Mouse (Mus musculus) hindbrain, embryonic 11.5 days (tissue): ENCODE results near the gene Polr2e. TPM values are rescaled to one million over a fixed set of nuclear protein-coding genes. Genes with fewer than 3 reads are reported as not detected.
"Not testable (repeated sequence)": the region's sequence is repeated elsewhere in the genome, so short reads cannot be mapped to it uniquely, and the experiment has no call there.

Source experiments
- ATAC-seq: fragments of 200-750 bp; cut with Nextera tagmentation; 2 replicates; pipeline ENCODE4 v1.8.0; 2017; ENCODE audit warnings: mild to moderate bottlenecking, moderate TSS enrichment, moderate library complexity; ENCODE audit not compliant: low FRiP score
- DNase-seq: peaks from one replicate; pipeline ENCODE4 v3.0.0-alpha.2; 2015; ENCODE audit warnings: low spot score
- H3K27ac ChIP-seq: fragments of 300-500 bp; sonication (generic); 2 replicates; pipeline ENCODE4 v1.5.1; 2014; ENCODE audit warnings: mild to moderate bottlenecking, low read depth, low read length
- H3K27me3 ChIP-seq: fragments of 300-500 bp; sonication (generic); 2 replicates; pipeline ENCODE4 v1.6.1; 2014; ENCODE audit warnings: mild to moderate bottlenecking, low read length, moderate library complexity, mixed read lengths; ENCODE audit not compliant: control insufficient read depth, insufficient read depth
- H3K36me3 ChIP-seq: fragments of 300-500 bp; sonication (generic); 2 replicates; pipeline ENCODE4 v1.6.1; 2014; ENCODE audit warnings: mild to moderate bottlenecking, low read length, moderate library complexity, mixed read lengths; ENCODE audit not compliant: control insufficient read depth, insufficient read depth
- H3K4me1 ChIP-seq: fragments of 300-500 bp; sonication (generic); replicated peaks from 2 replicates; pipeline ENCODE4 v1.6.1; 2014; ENCODE audit warnings: low read length, mixed read lengths; ENCODE audit not compliant: control insufficient read depth, insufficient read depth
- H3K4me2 ChIP-seq: fragments of 300-500 bp; sonication (generic); replicated peaks from 2 replicates; pipeline ENCODE4 v1.6.1; 2014; ENCODE audit warnings: mild to moderate bottlenecking, low read depth, low read length
- H3K4me3 ChIP-seq: fragments of 300-500 bp; sonication (generic); 2 replicates; pipeline ENCODE4 v1.5.1; 2014; ENCODE audit warnings: low read depth, low read length
- H3K9ac ChIP-seq: fragments of 300-500 bp; sonication (generic); 2 replicates; pipeline ENCODE4 v1.6.1; 2014; ENCODE audit warnings: low read depth, low read length
- H3K9me3 ChIP-seq: fragments of 300-500 bp; sonication (generic); 2 replicates; pipeline ENCODE4 v1.6.1; 2016; ENCODE audit warnings: low read length; ENCODE audit not compliant: control insufficient read depth
- WGBS: fragments of 180-500 bp; shearing (Covaris S2); extraction: QIAGEN DNeasy Blood & Tissue Kit; methylation state at CpG from one replicate; pipeline ENCODE4 v1.1.7; 2014; 5-methylcytosine and 5-hydroxymethylcytosine counted together
- polyA plus RNA-seq: library from polyadenylated mRNA; unstranded; fragments of >200 nt; fragmentation: Nextera tagmentation; extraction: Ambion mirVana; gene quantifications from 2 replicates; pipeline ENCODE4 v1.2.1, GENCODE M21; 2014

Gene Polr2e
- polyA plus RNA-seq, 1 experiment from 2014 or later, result 215 TPM

- H3K27me3 ChIP-seq, ATAC-seq, H3K9me3 ChIP-seq, H3K27ac ChIP-seq, H3K4me1 ChIP-seq, H3K9ac ChIP-seq, H3K36me3 ChIP-seq, DNase-seq: not testable (repeated sequence)
- Histone ChIP-seq H3K4me2 (peak overlapping the region; percentile 85), H3K4me3 (peak overlapping the region; percentile 89)
- WGBS, result 34% methylated on average over 3 of the region's 3 CpGs
These were observed 15.3 kb upstream of the Polr2e start for GRCm38 (mm10) chr10:80054911-80055310.

DNA sequence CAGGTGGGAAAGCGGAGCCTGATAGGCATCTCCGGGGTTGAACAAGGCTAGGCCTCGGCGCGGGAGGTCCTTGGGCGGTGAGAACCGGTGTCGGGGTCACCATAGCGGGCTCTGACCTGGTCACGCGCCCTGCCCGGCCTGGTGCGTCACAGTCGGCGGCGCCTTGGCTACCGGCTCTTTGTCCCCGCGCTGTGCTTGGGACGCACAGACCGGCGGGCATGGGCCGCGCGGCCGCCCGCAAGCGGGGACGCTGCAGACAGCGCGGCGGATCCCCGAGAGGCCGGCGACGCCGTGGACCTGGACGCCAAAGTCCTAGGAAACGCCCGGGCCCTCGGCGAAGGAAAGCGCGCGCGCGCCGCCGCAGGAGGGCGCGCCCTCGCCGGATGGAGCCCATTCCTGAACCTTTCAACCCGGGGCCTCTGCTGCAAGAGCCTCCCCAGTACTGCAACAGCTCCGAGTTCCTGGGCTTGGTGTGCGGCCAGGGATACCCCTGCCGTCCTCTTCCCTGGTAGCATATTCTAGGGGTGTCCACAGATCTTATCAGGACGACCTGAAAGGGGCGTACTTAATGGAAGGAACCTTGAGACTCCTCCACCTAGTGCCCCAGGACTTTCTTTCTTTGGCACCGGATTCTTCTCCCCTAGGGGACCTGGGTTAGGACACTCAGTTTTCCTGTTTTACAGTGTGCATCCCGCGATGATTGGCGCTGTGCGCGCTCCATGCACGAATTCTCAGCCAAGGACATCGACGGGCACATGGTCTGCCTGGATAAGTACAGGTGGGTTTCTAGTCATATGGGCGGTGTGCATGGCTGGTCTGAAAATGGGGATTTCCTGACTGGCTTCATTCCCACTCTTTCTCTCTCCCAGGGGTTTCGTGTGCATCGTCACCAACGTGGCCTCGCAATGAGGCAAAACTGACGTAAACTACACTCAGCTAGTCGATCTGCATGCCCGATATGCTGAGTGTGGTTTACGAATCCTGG, 14.5 kb upstream of the Polr2e start:
- Histone ChIP-seq H3K4me3 (peak overlapping the region; percentile 89), H3K4me1 (peaks cover 3% of the 10 kb centered on the region), H3K9ac (peak overlapping the region; percentile 93), H3K4me2 (peak overlapping the region; percentile 85), H3K27me3 (no peaks in the 10 kb centered on the region), H3K27ac (peak overlapping the region; percentile 98), H3K9me3 (no peaks in the 10 kb centered on the region), H3K36me3 (peaks cover 3% of the 10 kb centered on the region; the same call in 1 of the 2 replicates)
- ATAC-seq (peak; percentile 69), DNase-seq (peak; percentile 79)
- 3% methylated on average over 77 of the region's 77 CpGs for WGBS

DNA sequence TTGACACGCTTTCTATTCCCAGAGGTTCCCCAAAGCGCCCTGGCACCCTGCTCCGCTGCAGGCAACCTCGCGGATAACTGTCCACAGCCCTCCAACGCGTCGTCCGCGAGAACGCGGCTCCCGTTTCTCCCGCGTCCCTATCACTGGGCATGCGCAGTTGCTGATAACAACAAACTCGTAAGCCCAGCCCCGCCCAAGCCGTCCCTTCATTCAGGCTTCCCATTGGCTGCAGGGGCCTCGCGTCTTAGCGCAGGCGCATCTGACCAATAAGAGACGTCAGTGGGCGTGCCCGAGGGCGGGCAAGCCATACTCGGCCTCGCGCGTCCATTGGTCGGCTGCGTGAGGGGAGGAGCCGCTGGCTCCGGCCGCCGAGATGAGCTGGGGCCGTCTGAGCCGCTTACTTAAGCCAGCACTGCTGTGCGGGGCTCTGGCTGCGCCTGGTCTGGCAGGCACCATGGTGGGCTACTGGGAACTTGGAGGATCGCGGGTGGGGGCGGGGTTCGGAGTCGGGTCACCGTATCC, 13.7 kb upstream of the Polr2e start:
- 0% methylated on average over 47 of the region's 47 CpGs for WGBS
- peak overlapping the region; percentile 89 for H3K4me3 ChIP-seq
- peak; percentile 96 for ATAC-seq
- peak; percentile 100 for DNase-seq
- peaks cover 3% of the 10 kb centered on the region; the same call in 1 of the 2 replicates for H3K36me3 ChIP-seq
- no peaks in the 10 kb centered on the region for H3K27me3 ChIP-seq
- H3K4me1 ChIP-seq, result peaks cover 5% of the 10 kb centered on the region
- peak overlapping the region; percentile 98 for H3K27ac ChIP-seq
- H3K4me2 ChIP-seq, result peak overlapping the region; percentile 85
- no peaks in the 10 kb centered on the region for H3K9me3 ChIP-seq
- peak overlapping the region; percentile 93 for H3K9ac ChIP-seq

DNA sequence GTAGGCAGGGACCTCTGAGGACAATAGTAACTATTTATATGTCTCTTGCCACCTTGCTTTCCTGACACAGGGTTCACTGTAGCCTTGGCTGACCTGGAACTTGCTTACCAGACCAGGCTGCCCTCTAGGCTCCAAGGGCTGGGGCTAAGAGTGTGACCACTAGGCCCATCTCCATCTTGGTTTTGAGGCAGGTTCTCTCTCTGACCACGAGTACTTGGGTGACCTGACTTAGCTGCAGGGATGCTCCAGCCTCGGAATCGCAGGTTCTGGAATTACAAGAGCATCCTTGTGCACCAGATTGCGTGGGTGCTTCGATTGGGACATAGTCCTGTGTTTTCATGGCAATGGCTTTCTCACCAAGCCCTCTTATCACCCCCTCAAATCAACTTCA, 12.8 kb upstream of the Polr2e start:
- H3K4me1 ChIP-seq, result peaks cover 11% of the 10 kb centered on the region
- H3K4me2 ChIP-seq, result no peak overlapping the region
- ATAC-seq, result no peak
- no peak for DNase-seq
- H3K4me3 ChIP-seq, result no peak overlapping the region
- no peaks in the 10 kb centered on the region for H3K9me3 ChIP-seq
- no peak overlapping the region for H3K27ac ChIP-seq
- H3K36me3 ChIP-seq, result peaks cover 3% of the 10 kb centered on the region; the same call in 1 of the 2 replicates
- 87% methylated on average over 5 of the region's 5 CpGs for WGBS
- no peaks in the 10 kb centered on the region for H3K27me3 ChIP-seq
- H3K9ac ChIP-seq, result no peak overlapping the region

DNA sequence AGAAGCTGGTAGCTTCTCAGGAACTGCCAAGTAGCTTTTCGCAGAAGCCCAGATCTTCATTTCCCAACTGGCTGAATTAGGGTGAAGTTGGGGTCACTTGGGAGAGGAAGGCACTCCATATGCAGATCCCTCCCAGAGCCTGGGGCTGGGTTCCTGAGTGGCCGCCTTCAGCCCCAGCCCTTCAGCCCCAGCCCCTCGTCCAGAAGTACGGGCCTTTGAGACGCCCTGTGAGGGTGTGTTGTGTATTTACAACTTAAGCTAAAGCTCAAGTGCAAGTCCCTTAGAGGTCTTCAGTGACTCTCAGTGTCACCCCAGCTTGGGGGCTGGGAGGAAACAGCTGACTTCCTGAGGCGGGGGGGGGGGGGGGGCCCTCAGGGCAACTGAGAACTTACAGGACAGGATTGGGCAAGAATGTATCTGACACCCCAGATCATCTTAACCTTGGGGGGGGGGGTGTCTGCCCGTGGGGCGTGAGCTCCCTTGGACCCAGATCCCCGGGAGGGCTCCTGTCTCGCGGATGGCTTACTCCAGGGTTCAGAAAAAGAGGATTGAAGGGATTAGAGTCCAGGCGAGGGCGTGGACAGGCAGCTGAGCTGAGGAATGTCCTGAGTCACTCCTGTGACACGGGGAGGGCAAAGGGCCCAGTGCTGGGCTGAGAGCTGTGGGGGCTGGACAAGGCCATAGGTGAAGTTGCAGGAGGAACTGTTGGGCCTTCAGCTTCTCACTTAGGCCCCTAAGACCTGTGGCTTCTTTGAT, 12.2 kb upstream of the Polr2e start:
- no peaks in the 10 kb centered on the region for H3K27me3 ChIP-seq
- no peaks in the 10 kb centered on the region for H3K9me3 ChIP-seq
- 34% methylated on average over 13 of the region's 14 CpGs for WGBS
- peaks cover 3% of the 10 kb centered on the region; the same call in 1 of the 2 replicates for H3K36me3 ChIP-seq
- 0 out of 2 replicates have a peak overlapping the region, but pooled peaks have one; percentile 36 for H3K27ac ChIP-seq
- no peak for ATAC-seq
- H3K4me3 ChIP-seq, result no peak overlapping the region
- peaks cover 11% of the 10 kb centered on the region for H3K4me1 ChIP-seq
- DNase-seq, result no peak
- H3K9ac ChIP-seq, result no peak overlapping the region
- H3K4me2 ChIP-seq, result no peak overlapping the region

DNA sequence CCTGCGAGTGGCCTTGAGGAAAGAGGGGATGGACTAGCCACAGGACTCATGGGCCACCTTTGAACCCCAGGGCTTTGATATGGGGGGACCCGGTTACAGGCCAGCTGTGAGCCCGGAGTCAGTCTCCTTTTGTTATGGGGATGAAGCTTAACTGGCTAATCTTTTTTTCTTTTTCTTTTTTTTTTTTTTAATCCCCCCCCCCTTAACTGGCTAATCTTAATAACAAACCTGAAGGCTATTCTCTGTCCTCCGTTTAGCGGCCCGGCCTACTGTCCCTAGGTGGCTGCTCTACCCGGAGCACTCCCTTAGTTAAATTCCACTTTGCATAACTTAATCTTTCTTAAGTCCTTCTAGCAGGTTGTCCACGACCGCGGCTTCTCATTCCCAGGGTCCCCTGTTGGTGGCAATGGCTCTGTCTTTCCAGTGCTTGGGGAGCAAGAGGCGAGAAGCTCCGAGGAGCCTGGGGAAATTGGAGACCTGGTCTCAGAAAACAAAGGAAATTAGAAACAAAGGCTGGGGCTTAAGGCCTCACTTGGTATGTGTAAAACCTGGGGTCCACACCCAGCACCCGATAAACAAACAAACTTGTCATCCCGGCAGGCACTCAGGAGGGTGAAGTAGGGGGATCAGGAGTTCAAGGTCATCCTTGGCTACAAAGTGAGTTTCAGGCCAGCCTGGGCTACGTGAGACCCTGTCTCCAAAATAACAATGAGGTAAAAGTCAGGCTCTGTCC, 11.5 kb upstream of the Polr2e start:
- H3K4me3 ChIP-seq, result no peak overlapping the region
- H3K9me3 ChIP-seq, result no peaks in the 10 kb centered on the region
- DNase-seq (no peak), ATAC-seq (no peak)
- 15% methylated on average over 15 of the region's 15 CpGs for WGBS
- H3K4me1 ChIP-seq, result peaks cover 11% of the 10 kb centered on the region
- H3K4me2 ChIP-seq, result no peak overlapping the region
- H3K9ac ChIP-seq, result no peak overlapping the region
- H3K36me3 ChIP-seq, result no peaks in the 10 kb centered on the region
- 0 out of 2 replicates have a peak overlapping the region, but pooled peaks have one; percentile 36 for H3K27ac ChIP-seq
- H3K27me3 ChIP-seq, result no peaks in the 10 kb centered on the region

- H3K4me1 ChIP-seq, result peaks cover 9% of the 10 kb centered on the region
These were observed 10.6 kb upstream of the Polr2e start for GRCm38 (mm10) chr10:80050244-80050643.

GRCm38 (mm10) chr10:80048834-80049233, 9.2 kb upstream of the Polr2e start:
- peaks cover 7% of the 10 kb centered on the region; the same call in 1 of the 2 replicates for H3K4me1 ChIP-seq
- H3K27ac ChIP-seq, result peak overlapping the region; percentile 71
- no peaks in the 10 kb centered on the region for H3K36me3 ChIP-seq
- no peak overlapping the region for H3K4me3 ChIP-seq
- H3K9me3 ChIP-seq, result no peaks in the 10 kb centered on the region
- DNase-seq, result no peak
- no peak overlapping the region for H3K4me2 ChIP-seq
- no peak overlapping the region for H3K9ac ChIP-seq
- no peak for ATAC-seq
- 64% methylated on average over 3 of the region's 3 CpGs for WGBS
- H3K27me3 ChIP-seq, result no peaks in the 10 kb centered on the region

More at GRCm38 (mm10) chr10:80050244-80050643, 10.6 kb upstream of the Polr2e start:
- Histone ChIP-seq H3K4me3 (no peak overlapping the region), H3K36me3 (no peaks in the 10 kb centered on the region), H3K9me3 (no peaks in the 10 kb centered on the region), H3K9ac (no peak overlapping the region), H3K27ac (no peak overlapping the region), H3K4me2 (no peak overlapping the region), H3K27me3 (no peaks in the 10 kb centered on the region)
- WGBS, result 20% methylated on average over 6 of the region's 6 CpGs
- no peak for ATAC-seq
- no peak for DNase-seq
